Mouse (Mus musculus) bone marrow, adult 2 months (tissue): ENCODE measurements around the gene Vmn1r17.

Experiments used
- CTCF ChIP-seq: fragments of 200-500 bp; IDR thresholded peaks from 2 replicates; pipeline ENCODE4 v1.5.1; 2011; ENCODE audit warnings: low read length, control low read depth; ENCODE audit not compliant: control insufficient read depth, insufficient read depth
- POLR2A ChIP-seq: fragments of 200-500 bp; IDR thresholded peaks from 2 replicates; pipeline ENCODE4 v1.6.1; 2011; ENCODE audit warnings: low read depth, mild to moderate bottlenecking, control low read depth, low read length, borderline replicate concordance; ENCODE audit not compliant: control insufficient read depth

- TF ChIP-seq POLR2A (no peak), CTCF (no peak)
These were observed at the start of gene Vmn1r17 for GRCm38 (mm10) chr6:57363627-57364026.
